ENCODE assay signal across 18 mouse cellular contexts in genomic region chr16:11496721-11497120, GRCm38 (mm10).
DNase-seq lines count a peak whose midpoint lies in the region; ATAC-seq lines count a peak whose summit lies in the region.
"Had no signal": no experiment of that assay in that cellular context is flagged by ENCODE, and none has a peak within 500 bp of the region (broad histone marks: within the 10 kb centered on the region; RNA-seq: fewer than 3 reads in every experiment).

No protein-coding gene starts in this region.

- H3K9ac ChIP-seq in midbrain, embryonic 13.5 days (replicated peaks) = no peak overlapping the region
- H3K9ac ChIP-seq in midbrain, embryonic 11.5 days (ENCODE audit: low read length) = no peak overlapping the region; the same call in 1 of the 2 replicates
- H3K9ac ChIP-seq: heart, embryonic 13.5 days; limb, embryonic 15.5 days; stomach, embryonic 15.5 days had no signal

- ATAC-seq in midbrain, embryonic 13.5 days = peak; percentile 83
- no peak for ATAC-seq in midbrain, embryonic 11.5 days (ENCODE audit: low FRiP score)
- ATAC-seq in erythroblast, adult 5-6 weeks (replicated peaks; ENCODE audit: low FRiP score, poor library complexity, severe bottlenecking) = no peak

- no peak overlapping the region for H3K4me2 ChIP-seq in midbrain, embryonic 13.5 days (replicated peaks)
- H3K4me2 ChIP-seq in midbrain, embryonic 11.5 days = no peak overlapping the region
- H3K4me2 ChIP-seq: heart, embryonic 13.5 days; limb, embryonic 15.5 days; stomach, embryonic 15.5 days had no signal

- H3K4me3 ChIP-seq in midbrain, embryonic 13.5 days (replicated peaks) = no peak overlapping the region
- H3K4me3 ChIP-seq in midbrain, embryonic 11.5 days (ENCODE audit: low read depth, low read length) = no peak overlapping the region
- H3K4me3 ChIP-seq: heart, embryonic 13.5 days; limb, embryonic 15.5 days; megakaryocyte, embryonic 14.5 days; stomach, embryonic 15.5 days had no signal

- H3K27me3 ChIP-seq in midbrain, embryonic 13.5 days = no peaks in the 10 kb centered on the region
- no peaks in the 10 kb centered on the region for H3K27me3 ChIP-seq in midbrain, embryonic 11.5 days (ENCODE audit: control insufficient read depth, insufficient read depth, low read length)
- H3K27me3 ChIP-seq: heart, embryonic 13.5 days; limb, embryonic 15.5 days; stomach, embryonic 15.5 days had no signal

- peak; percentile 34 for DNase-seq in cerebellum, adult 9-11 months
- DNase-seq in cerebellum, adult 11-12 months = no peak
- DNase-seq in gastrocnemius, postnatal 10 days = peak; percentile 29
- DNase-seq in gastrocnemius, adult 18-20 months (ENCODE audit: low spot score) = no peak
- no peak for DNase-seq in midbrain, embryonic 11.5 days (ENCODE audit: low spot score, missing footprints)
- no peak for DNase-seq in embryo, embryonic 11 days
- DNase-seq: heart, postnatal 4 days; kidney, adult 18-20 months; kidney, postnatal 36 days; layer of hippocampus, adult 9-11 months; lung, postnatal 14 days; thymus, adult 2 months had no signal

- H3K9me3 ChIP-seq in midbrain, embryonic 13.5 days = no peaks in the 10 kb centered on the region
- H3K9me3 ChIP-seq in midbrain, embryonic 11.5 days (ENCODE audit: control insufficient read depth, low read length) = no peaks in the 10 kb centered on the region
- H3K9me3 ChIP-seq: heart, embryonic 13.5 days; limb, embryonic 15.5 days; megakaryocyte, embryonic 14.5 days; stomach, embryonic 15.5 days had no signal

- peaks cover 18% of the 10 kb centered on the region for H3K4me1 ChIP-seq in midbrain, embryonic 13.5 days (replicated peaks)
- 0 out of 2 replicates have a peak, but pooled peaks cover 2% of the 10 kb centered on the region for H3K4me1 ChIP-seq in midbrain, embryonic 11.5 days (ENCODE audit: control insufficient read depth, insufficient read depth, low read length)
- H3K4me1 ChIP-seq: stomach, embryonic 15.5 days had no signal

- peak overlapping the region; percentile 56; the same call in 1 of the 2 replicates for H3K27ac ChIP-seq in midbrain, embryonic 13.5 days
- H3K27ac ChIP-seq in midbrain, embryonic 11.5 days (ENCODE audit: low read depth, low read length) = no peak overlapping the region
- H3K27ac ChIP-seq: heart, embryonic 13.5 days; limb, embryonic 15.5 days; stomach, embryonic 15.5 days had no signal

- 41% methylated on average over 3 of the region's 3 CpGs for WGBS in midbrain, embryonic 13.5 days
- WGBS in midbrain, embryonic 11.5 days = 45% methylated on average over 3 of the region's 3 CpGs

- no peaks in the 10 kb centered on the region for H3K36me3 ChIP-seq in midbrain, embryonic 13.5 days
- H3K36me3 ChIP-seq in midbrain, embryonic 11.5 days (ENCODE audit: control insufficient read depth, insufficient read depth, low read length) = no peaks in the 10 kb centered on the region
- H3K36me3 ChIP-seq: heart, embryonic 13.5 days; limb, embryonic 15.5 days; stomach, embryonic 15.5 days had no signal

Comparison
In these comparisons a context has a peak if more than half of its experiments do, and no peak if none do; other contexts are left out.
1. DNase-seq: peak in cerebellum, adult 9-11 months (single experiment) and gastrocnemius, postnatal 10 days (single experiment); none in cerebellum, adult 11-12 months (single experiment), gastrocnemius, adult 18-20 months (single experiment), midbrain, embryonic 11.5 days (single experiment) and embryo, embryonic 11 days (single experiment).